Mouse (Mus musculus) embryo, embryonic 10.5 days (tissue): Measurements from ENCODE around the gene Ssc5d.
"Not testable (repeated sequence)": the region's sequence is repeated elsewhere in the genome, so short reads cannot be mapped to it uniquely, and the experiment has no call there.

Source experiments
- DNase-seq: peaks from one replicate; pipeline ENCODE4 v3.0.0-alpha.2; 2015; ENCODE audit warnings: low spot score

The Ssc5d gene

DNA sequence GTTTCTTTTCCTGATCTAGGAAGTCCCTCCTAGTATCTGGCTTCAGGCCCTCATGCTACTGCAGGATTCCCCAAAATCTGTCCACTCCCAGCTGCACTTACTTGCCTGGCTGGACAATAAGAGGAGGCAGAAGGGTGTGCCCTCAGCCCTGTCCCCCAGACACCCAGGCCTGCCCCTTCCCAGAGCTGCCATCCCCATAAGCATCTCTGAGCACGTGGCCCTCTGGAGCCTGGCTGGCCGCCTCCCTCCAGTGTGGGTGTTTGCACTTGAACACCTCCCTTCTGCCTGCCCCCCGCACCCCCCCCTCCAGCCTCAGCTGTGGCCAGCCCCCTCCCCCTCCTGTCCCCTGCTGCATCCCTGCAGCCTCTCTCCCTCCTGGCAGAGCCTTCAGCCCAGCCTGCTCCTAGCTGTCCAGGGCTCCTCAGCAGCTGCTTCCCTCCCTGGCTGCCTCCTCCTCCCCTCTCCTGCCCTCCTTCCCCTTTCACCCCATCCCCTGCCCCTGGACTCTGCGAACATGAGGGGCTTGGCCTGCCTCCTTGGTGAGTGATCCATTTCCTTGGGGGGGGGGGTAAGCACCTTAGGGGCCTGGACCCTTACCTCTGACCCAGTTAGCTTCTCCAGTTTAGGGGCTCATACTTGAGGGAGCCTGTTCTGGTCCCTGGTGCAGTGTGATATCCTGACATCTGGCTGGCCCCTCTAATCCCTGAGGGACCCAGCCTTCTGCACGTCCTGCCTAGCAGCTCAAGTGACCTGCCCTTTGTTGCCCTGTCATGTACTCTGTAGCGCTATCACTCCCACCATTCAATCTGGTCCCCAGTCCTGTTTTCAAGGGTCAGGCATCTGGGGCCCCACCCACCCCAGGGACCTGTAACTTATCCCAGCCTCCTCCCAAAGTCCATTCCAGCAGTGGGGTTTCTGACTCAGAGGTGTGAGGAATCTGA is at the start of gene Ssc5d:
TSS of gene Ssc5d (plus strand) at position 345 of the 941 bp plus-strand sequence.
- peak; percentile 64 for DNase-seq

DNA sequence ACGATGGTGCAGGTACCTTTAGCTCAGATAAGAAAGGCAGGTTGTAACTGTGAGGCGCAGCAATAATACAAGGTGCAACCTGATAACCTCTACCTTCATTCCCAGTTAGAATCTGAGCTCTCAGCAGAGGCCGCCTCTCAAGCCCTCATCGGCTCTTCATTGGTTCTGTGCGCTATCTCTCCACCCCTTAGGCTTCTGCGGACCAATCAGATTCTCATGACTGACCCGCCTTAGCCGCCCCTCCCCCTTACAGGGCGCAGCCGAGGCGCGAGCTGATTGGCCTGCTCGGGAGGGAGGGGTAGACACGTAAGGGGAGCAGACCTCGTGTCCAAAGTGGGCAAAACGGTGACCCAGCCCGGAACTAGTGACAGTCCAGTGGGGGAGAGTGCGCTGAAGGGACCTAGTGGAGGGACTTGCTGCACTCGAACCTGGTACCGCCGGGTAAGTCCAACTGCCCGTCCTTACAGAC is 48.8 kb upstream of the Ssc5d start, which contains the start of gene Isoc2a:
TSS of gene Isoc2a (plus strand) at position 401 of the 469 bp plus-strand sequence.
- peak; percentile 96 for DNase-seq

DNA sequence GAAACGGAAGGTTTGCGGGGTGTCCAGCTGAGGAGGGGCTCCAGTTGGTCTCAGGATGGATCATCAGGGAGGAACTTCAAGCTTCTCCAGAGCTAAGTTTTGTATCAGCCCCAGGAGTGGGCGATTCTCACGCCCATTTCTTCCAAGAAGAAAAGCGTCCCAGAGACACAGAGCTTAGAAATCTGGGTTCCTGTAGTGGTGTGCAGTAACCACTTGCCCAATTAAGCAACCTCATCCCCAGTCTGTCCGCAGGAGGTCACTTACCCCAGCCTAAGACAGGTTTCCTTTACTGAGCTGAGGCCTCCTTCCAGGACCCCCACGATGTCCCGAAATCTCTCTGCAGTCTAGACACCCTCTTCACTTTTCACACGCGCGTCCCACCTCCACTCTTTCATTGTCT is 48.4 kb upstream of the Ssc5d start:
- no peak for DNase-seq

DNA sequence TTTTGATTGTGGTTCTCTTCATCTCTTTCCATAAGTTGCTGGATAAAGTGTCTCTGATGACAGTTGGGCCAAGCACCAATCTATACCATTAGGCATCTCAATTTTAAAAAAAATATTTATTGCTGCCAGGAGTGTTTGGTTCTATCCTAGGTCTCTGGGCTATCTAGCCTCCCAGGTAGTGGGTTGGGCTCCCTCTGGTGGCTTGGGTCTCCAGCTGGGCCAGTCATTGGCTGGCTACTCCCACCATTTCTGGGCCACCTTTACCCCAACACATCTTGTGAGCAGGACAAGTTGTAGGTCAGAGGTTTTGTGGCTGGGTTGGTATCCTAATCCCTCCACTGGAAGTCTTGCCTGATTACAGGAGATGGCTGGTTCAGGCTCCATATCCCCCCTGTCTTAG is 47.4 kb upstream of the Ssc5d start:
- no peak for DNase-seq

DNA sequence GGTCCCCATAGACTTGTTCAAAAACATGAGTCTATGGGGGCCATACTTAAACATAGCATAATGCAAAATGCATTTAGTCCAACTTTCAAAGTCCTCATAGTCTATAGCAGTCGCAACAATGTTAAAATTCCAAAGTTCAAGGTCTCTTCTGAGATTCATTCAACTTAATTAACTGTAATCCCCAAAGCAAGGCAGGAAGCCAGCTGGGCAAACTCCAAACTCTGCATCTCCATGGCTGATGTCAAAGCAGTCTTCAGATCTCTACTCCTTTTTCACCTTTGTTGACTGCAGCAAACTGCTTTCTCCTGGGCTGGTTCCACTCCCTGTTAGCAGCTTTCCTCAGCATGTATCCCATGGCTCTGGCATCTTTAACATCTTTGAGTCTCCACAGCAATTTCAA is 46.5 kb upstream of the Ssc5d start:
- DNase-seq = not testable (repeated sequence)

DNA sequence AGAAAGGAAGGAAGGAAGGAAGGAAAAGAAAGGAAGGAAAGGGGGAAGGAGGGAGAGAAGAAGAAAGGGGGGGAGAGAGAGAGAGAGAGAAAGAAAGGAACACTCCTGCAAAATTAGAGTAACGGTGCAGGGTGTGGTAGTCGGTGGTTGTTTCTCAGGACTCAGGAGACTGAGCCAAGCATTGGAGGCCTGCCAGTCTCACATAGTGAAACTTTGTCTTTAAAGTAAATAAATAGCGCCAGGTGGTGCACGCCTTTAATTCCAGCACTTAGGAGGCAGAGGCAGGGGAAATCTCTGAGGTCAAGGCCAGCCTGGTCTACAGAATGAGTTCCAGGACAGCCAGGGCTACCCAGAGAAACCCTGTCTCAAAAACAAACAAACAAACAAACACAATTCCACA is 38.9 kb upstream of the Ssc5d start:
- no peak for DNase-seq

DNA sequence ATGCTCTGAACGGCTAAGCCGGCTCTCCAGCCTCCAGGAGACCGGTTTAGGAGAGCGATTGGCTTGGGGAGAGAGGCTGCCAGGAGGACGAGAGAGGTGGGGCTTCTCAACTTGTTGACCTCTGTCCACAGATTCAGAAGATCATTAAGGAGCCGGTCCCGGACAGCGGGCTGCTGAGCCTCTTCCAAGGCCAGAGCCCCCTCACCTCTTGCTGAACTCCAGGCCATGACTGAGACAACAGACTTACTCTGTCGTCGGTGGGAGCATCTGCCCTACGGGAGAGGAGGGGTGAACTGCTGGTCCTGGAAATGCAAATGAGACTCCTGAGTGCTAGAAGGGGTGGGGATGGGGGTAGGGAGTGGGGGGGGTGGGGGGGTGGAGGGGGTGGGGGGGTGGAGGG is 30.4 kb upstream of the Ssc5d start:
- no peak for DNase-seq

DNA sequence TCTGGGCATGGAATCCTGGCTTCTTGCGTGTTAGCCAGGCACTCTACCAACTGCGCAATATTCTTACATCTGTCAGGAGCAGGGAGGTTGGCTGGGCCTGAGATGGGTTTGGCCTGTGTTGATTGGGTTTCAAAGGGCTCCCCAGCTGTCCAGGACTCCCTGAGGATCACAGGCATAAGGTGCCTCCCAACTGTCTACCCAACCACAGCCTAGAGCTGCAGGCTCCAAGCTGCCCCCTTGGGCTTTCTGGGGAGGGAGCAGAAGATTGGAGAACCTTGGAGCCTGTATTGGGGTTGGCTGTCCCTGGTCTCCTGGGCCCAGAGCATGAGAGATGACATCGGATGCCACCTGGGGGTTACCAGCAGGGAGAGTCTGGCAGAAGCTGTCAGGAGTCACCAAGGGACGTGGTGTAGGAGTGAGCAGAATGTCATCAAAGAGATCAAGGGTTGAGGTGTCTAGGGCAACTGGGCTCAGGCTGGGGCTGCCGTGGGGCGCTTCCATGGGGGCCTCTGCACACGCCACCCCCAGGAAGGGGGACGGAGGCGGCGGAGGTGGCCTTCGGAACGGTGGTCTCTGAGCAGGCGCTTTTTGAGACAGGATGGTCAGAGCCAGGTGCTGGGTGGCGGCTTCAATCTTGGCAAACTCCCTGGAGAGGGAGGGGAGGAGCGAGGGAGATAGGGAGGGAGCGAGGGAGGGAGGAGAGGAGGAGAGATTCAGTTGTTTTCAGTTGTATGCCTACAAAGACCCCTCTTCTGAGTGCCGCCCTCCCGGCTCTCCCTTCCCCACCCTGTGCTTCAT is 26.5 kb upstream of the Ssc5d start:
- DNase-seq = peak; percentile 17

DNA sequence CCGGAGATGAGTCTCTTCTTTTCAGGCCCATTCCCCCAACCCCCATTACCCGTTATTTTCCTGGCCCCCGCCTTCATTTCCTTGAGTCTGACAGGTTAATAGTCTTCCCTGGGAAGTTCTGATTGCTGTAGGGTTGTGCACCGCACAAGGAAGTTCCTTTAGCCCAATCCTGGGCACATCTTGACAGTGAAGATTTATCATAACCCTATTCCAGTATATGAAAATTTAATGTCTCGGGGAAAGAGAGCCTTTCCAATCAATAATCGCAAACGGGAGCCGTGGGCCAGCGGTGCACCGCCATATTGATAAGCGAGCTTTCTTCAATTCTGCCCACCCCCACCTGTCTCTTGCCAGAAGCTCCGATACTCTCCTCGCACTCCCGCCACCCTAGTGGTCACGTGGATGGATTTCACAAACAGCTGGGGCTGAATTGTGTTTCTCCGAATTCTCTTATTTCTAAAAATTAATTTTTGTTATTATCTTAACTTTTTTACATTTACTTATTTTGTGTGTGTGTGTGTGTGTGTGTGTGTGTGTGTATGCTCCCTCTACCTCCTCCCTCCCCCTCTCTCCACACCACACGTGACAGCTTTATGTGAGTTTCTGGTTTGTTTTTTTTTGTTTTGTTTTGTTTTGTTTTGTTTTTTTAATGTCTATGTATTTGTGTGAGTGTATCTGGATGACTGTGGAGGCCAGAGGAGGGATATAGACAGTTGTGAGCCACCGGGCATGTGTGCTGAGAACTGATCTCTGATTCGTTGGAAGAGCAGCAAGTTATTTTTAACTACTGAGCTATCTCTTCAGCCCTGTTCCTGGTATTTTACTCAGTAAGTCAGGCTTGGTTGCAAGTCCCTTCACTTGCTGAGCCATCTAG is 25.7 kb upstream of the Ssc5d start:
- DNase-seq = peak; percentile 37

DNA sequence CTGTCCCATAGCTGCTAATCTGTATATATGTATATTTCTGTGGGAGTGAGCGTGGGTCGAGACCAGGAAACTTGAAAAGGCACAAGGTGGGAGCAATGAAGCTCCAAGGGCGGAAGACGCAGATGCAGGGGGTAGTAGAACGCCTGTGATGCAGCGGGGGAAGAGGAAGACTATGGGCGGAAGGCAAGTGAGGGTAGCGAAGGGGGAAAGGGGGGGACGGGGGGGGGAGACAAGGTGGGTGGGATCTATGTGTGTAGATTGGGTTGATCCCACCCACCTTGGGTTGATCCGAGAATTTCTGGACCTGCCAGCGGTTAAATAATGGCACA is 25.1 kb upstream of the Ssc5d start:
- DNase-seq = no peak

DNA sequence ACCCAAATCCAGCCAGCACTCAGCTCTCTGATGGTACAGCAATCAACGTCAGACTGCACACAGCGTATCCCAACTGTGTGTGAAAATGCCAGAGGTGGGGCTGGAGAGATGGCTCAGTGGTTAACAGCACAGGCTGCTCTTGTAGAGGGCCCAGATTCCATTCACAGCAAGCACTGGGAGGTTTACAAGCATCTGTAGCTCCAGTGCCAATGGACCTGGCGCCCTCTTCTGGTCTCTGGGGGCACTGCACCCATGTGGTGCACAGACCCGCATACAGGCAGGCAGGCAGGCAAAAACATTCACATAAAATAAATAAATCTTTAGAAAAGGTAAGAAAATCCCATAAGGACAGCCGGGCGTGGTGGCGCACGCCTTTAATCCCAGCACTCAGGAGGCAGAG is 24.4 kb upstream of the Ssc5d start:
- DNase-seq = peak; percentile 56

DNA sequence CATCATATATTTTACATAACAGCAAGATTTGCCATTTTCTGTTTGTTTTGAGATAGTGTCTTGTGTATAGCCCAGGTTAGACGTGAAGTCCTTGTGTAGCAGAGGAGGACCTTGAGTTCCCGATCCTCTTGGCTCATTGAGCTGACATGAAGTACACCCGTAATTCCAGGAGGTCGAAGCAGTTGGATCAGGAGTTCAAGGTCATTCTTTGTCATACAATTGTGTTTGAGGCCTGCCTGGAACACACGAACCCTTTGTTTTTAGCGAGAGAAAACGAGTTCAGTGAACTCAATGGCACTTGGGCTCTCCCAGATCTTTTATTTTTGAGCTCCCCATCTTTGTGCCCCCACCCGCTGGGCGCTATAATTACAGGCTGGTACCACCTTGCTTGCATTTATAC is 23.2 kb upstream of the Ssc5d start:
- DNase-seq = no peak

DNA sequence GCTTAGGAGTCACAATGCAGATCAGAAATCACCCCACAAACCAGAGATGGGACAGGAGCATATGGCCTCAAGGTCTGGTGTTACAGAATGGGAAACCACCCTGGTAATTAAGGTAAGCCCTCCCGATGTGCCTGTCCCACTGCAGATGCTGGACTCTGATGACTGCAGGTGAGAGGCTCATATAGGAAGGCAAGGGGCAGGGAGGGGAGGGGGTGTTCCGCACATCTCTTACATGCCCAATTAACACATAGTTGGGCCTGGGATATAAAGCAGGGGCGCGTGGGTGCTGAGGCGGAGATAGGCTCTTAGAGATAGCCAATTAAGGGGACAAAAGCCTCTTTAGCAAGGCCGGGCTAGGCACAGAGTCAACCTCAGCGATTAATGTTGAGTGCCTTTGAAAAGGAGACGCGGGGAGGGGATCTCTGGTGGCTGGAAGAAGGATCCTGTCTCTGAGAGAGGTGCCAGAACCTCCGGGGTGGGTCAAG is 19.1 kb upstream of the Ssc5d start, which contains the start of gene Gm36210:
TSS of gene Gm36210 (minus strand) at position 51 of the 485 bp plus-strand sequence.
- DNase-seq = no peak

DNA sequence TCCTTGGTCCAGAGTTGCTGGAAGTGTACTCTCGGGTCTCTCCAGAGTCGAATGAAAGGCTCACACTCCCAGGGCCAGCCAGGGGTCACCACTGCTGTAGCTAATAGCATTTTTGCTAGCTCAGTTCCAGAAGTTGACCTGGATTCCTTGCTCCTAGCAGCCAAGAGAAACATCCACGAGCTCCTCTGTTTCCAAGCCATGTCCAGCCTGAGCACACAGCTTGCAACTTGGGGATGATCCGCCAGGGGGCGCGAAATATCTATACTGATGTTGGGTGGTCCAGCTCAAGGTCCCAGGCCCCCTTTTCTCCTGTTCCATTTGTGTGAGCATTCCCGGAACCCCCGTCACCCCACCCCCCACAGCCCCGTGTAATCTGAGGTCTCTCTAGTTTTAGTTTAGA is 14.0 kb upstream of the Ssc5d start:
- peak; percentile 85 for DNase-seq

DNA sequence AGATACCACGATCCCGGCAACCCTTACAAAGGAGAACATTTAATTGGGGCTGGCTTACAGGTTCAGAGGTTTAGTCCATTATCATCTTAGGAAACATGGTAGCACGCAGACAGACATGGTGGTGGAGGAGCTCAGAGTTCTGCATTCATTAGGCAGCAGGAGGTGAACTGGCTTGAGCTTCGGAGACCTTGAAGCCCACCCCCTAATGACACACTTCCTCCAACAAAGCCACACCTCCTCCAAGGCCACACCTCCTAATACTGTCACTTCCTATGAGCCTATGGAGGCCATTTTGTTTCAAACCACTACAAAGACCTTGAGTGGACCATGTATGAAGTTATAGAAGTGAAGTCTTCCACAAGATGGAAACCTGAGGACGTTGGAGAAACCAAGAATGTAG is 13.3 kb upstream of the Ssc5d start:
- peak; percentile 26 for DNase-seq

DNA sequence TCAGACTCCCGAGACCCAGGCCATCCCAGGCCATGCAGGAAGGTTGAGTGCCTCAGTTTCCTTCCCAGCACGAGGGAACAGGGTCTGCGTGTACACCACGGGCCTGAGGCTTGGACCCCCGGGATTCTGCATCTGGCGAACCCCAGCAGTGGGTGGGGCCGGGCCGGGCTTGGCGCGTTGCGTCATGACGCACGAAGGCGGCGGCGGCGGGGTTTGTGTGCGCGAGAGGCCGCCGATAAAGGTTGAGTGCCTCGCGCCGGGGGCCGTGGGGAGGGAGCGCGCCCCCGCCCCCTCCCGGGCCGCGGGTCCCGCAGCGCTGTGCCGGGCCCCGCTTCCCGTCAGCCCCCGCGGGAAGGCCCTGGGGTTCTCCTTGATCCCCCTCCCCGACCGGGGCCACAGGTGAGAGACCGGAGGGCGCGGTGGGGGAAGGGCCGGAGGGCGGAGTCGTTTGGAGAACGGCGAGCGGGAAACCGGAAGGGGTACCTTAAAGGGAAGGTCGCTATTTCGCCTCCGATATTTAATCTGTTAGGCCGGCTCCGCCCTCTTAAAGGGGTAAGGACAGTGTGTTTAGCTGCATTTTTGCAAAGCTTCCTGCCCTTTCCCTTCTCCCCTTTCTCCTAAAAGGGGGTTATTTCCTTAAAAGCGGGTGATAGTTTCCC is 10.4 kb upstream of the Ssc5d start, which contains the start of gene Zfp628:
TSS of gene Zfp628 (plus strand) at position 211 of the 659 bp plus-strand sequence.
- DNase-seq = peak; percentile 98

DNA sequence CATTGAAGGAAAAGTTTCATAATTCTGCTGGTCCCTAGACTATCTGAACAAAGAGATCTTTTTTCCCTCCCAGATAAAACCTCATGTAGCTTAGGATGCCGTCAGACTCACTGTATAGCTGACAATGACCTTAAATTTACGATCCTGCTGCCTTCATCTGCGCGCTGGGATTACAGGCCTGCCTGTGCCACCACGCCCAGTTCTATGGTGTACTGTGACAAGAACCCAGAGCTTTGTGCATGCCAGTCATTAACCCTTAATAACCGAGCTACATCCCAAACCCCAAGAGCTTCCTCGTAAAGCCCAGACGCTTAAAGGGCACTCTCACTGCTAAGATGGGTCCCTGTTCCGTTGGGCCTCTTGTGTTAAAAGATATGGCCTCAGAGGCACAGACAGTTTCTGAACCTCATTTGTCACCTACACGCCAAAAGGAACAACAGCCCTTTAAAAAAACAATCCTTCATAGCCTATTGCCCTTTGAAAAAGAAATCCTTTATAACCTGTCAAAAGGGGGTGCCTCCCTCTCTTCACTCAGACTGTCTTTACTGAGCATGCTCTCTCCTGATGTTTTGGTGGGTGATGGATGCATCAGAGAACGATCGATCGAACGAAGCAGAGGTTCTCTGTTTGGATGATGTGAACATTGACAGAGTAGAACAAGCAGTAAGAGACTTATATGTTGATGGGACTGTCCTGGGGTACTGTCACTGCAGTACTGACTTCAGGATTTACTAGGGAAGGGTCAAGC is 9.7 kb upstream of the Ssc5d start:
- no peak for DNase-seq

DNA sequence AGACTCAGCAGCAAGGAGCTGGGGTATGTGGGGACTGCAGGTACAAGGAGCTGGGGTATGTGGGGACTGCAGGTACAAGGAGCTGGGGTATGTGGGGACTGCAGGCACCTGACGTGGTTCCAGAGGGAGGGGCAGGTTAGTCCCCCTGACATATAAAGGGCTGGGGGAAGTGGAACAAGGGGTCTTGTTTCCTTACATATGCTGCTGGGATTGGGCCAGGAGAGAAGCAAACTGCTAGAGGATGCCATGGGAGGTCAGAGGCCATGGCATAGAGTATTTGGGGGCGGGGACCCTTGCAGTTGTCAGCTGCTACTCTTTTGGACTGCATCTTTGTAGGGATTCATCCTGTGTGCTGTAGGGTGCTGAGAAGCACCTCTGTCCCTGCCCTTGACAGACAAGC is 8.1 kb upstream of the Ssc5d start:
- no peak for DNase-seq

DNA sequence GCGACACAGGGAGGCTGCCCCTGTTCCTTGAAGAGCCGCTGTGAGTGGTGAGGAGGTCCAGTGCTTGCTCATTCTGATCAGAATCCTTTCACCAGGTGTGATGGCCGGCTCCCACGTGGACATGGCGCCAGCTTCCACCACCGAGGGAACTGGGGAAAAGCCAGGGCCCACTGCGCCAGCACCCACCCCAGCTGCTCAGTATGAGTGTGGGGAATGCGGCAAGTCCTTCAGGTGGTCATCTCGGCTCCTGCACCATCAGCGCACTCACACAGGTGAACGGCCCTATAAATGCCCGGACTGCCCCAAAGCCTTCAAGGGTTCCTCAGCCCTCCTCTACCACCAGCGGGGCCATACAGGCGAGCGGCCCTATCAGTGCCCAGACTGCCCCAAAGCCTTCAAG is 6.9 kb upstream of the Ssc5d start:
- no peak for DNase-seq

DNA sequence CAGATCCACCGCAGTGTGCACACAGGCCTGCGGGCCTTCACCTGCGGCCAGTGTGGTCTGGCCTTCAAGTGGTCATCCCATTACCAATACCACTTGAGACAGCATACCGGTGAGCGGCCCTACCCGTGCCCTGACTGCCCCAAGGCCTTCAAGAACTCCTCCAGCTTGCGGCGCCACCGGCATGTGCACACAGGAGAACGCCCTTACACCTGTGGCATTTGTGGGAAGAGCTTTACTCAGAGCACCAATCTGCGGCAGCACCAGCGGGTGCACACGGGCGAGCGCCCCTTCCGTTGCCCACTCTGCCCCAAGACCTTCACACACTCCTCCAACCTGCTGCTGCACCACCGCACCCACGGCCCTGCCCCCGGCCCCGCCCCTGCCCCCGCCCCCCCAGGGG is 6.5 kb upstream of the Ssc5d start:
- DNase-seq = no peak
